Mouse (Mus musculus) kidney, adult 10 weeks (tissue): ENCODE data around the gene Mfap1b. TPM values are rescaled to one million over a fixed set of nuclear protein-coding genes. Genes with fewer than 3 reads are reported as not detected.

Experiments
- polyA plus RNA-seq: library from polyadenylated mRNA; stranded (reverse); fragments of 350-450 nt; fragmentation: Illumina TruSeq; extraction: RNeasy Lipid Tissue Mini Kit (QIAGEN cat#74804); gene quantifications from one replicate; pipeline ENCODE4 v1.2.3, GENCODE M21; 2014; ENCODE audit warnings: low read depth, low replicate concordance

The Mfap1b gene
- 57.1 TPM for polyA plus RNA-seq

GRCm38 (mm10) chr2:121473301-121474179 is at the start of gene Mfap1b:
TSS of gene Mfap1b (minus strand) at chr2:121474067.

DNA sequence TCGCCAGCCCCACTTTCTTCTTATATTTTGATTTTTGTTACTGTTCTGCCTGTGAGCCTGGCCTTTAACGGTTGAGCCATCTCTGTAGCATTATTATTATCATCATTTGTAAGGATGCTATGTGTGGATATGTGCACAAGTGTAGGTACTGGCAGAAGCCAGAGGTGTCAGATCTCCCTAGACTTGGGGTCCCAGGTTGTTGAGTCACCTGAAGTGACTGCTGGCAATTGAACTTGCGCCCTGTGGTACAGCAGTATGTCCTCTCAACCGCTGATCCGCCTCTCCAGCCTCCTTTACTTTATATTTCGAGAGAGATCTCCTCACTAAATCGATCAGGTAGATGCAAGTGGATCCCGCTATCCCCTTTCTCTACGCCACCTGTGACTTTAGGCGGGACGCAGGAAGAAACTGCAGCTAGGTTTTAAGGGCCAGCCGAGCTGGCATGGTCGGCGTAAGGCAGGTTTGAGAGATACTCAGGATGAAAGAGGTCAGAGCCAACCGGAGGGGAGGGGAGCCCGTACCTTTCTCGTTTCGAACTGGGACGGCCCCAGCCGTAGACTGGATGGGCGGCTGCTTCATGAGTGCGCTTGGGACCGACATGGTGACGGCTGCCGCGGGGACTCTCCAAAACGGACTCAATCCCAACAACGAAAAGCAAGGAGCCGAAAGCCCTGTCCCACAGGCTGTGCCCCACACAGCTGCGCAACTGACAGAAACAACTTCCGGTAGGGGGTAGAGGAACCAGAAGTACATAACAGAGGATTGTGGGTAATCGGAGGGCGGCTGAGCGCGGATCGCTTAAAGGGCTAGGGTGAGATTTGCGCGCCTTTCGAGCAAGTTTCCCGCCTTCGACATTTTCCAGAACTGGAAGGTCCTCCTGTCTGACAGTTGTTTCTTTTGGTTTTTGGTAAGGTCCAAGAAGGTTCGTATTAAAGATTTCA is 32.3 kb upstream of the Mfap1b start, which contains the start of the genes Mfap1a and Wdr76:
Mfap1a (minus strand) TSS at position 724 of the 941 bp plus-strand sequence.
Wdr76 (plus strand) TSS at position 782 of the 941 bp plus-strand sequence.

DNA sequence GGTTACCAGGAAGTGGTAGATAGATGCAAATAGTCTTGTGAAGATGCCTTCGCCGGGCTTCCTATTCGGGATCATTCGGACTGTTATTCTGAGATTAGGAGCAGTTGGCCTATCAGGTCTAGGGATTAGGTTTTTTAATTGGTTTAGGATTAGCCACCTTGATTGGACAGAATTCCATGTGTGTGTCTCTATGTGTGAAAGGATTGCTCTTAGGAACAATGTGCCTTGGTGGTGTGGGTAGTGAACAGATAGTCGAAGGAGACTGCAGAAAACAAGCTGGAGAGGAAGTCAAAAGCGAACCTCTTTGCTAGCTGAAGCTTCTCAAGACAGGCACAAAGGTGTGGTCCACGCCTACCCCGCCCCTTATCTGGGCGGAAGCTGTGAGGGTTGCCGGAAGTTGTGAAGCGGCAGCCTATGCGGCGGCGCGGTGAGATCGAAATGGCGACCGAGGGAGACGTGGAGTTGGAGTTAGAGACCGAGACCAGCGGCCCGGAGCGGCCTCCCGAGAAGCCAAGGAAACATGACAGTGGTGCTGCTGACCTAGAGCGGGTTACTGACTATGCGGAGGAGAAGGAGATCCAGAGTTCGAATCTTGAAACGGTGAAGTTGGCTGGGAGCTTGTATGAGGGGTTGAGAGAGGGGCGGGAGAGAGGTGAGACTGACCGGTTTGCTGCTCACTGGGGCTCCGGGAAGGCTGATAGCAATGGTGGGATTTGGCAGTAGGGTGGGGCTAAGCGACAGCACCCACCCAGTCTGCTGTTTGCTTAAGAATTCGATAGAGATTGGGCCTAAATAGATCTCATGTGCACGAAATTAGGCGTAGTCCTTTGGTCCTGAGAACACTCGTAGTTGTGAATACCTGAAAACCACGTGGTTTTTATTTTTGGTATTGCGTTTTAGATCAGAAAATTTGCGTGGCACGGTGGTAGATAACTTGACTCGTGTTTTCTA is 16.9 kb downstream of the Mfap1b start, which contains the start of gene Serinc4:
Serinc4 (minus strand) TSS at position 90 of the 951 bp plus-strand sequence.

DNA sequence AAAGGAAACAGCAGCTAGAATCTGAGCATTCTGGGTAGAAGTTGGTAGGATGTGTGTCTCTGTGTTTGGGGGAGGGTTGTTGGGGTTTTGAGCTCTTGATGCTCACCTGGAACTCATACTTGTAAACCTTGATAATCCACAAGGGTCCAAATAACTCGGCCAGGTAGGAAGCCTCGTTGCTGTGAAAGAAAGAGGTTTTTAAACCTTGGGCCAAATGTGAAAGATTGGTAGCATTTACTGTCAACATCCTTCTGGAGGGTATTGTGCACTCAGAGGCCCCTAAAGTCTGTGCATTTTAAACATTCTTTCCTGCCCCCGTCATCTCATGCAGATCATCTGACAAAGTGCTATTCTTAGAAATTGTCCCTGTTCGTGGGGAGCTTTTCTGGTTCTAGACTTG is 20.9 kb downstream of the Mfap1b start, which contains the start of gene Hypk:
Hypk (plus strand) TSS at position 301 of the 400 bp plus-strand sequence.

GRCm38 (mm10) chr2:121448739-121449535 is 24.9 kb downstream of the Mfap1b start, which contains the start of gene Serf2:
TSS of gene Serf2 (plus strand) at chr2:121449195.

GRCm38 (mm10) chr2:121444178-121444577 is 29.7 kb downstream of the Mfap1b start, which contains the start of gene Ell3:
TSS of gene Ell3 (minus strand) at chr2:121444278.

GRCm38 (mm10) chr2:121413387-121414042 is 60.4 kb downstream of the Mfap1b start, which contains the start of the genes Pdia3 and Catsper2:
TSS of gene Pdia3 (plus strand) at chr2:121413775.
TSS of gene Catsper2 (minus strand) at chr2:121413792.

Other genes starting within 250 kb of the Mfap1b start
- gene Trp53bp1, start 202.7 kb downstream of the Mfap1b start, polyA plus RNA-seq = 7.5 TPM
- 0.08 TPM for gene Map1a, start 184.5 kb downstream of the Mfap1b start, polyA plus RNA-seq
- gene Ppip5k1, start 118.7 kb downstream of the Mfap1b start, polyA plus RNA-seq = 14.8 TPM
- gene Ckmt1, start 116.4 kb downstream of the Mfap1b start, polyA plus RNA-seq = 14.6 TPM
- gene Strc, start 86.9 kb downstream of the Mfap1b start, polyA plus RNA-seq = not detected
- gene Pdia3, start 60.3 kb downstream of the Mfap1b start, polyA plus RNA-seq = 1,198 TPM
- gene Catsper2, start 60.3 kb downstream of the Mfap1b start, polyA plus RNA-seq = 1.3 TPM
- 9.0 TPM for gene Ell3, start 29.8 kb downstream of the Mfap1b start, polyA plus RNA-seq
- gene Serf2, start 24.9 kb downstream of the Mfap1b start, polyA plus RNA-seq = 91.2 TPM
- gene Hypk, start 20.8 kb downstream of the Mfap1b start, polyA plus RNA-seq = 37.1 TPM
- gene Serinc4, start 17.3 kb downstream of the Mfap1b start, polyA plus RNA-seq = not detected
- 58.8 TPM for gene Mfap1a, start 32.6 kb upstream of the Mfap1b start, polyA plus RNA-seq
- gene Wdr76, start 32.7 kb upstream of the Mfap1b start, polyA plus RNA-seq = 7.2 TPM